Mouse (Mus musculus) small intestine, adult 2 months (tissue): ENCODE data around the gene Gm44965.

Source experiments
- CTCF ChIP-seq: fragments of 200-500 bp; IDR thresholded peaks from 2 replicates; pipeline ENCODE4 v1.5.1; 2012; ENCODE audit warnings: low read depth, mild to moderate bottlenecking, control low read depth, inconsistent platforms, low read length, moderate library complexity, mixed read lengths; ENCODE audit not compliant: insufficient replicate concordance, insufficient read length; ENCODE audit errors: extremely low read depth
- POLR2A ChIP-seq: fragments of 200-500 bp; IDR thresholded peaks from 2 replicates; pipeline ENCODE4 v1.6.1; 2012; ENCODE audit warnings: low read depth, mild to moderate bottlenecking, control low read depth, inconsistent platforms, low read length, moderate library complexity

- TF ChIP-seq POLR2A: no peak
- no peak for TF ChIP-seq CTCF
Observed at GRCm38 (mm10) chr6:48595278-48595677, 1.5 kb downstream of the Gm44965 start.
